In the genomic region with DNA sequence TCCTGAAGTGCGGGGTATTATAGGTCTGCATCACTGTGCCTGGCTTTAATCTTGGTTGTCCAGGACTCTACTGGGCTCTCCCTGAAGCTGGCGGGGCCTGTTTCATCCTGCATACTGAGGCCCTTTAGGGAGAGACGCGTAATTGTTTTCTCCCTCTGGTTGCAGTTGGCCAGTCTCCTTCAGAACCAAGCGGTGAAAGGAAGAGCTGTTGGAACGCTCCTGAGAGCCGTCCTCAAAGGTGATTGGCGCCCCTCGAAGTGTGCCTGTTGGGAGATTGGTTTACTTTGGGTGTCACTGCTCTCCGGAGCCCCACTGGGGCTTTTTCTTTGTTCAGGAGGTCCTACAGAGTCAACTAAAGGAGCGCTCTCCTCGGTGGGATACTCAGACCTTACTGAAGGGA, we compare ENCODE assay signal across 31 mouse cellular contexts. TPM values are rescaled to one million over a fixed set of nuclear protein-coding genes. Genes with fewer than 3 reads are reported as not detected.
"Had no signal": no experiment of that assay in that cellular context is flagged by ENCODE, and none has a peak within 500 bp of the region (broad histone marks: within the 10 kb centered on the region; RNA-seq: fewer than 3 reads in every experiment).

No protein-coding gene starts in this region.

- ATAC-seq: inflammation-experienced regulatory T-cells, adult 6 months; intestine, postnatal 0 days; liver, embryonic 12.5 days had no signal

- H3K9ac ChIP-seq: heart, embryonic 13.5 days; heart, embryonic 15.5 days; hindbrain, embryonic 13.5 days; hindbrain, embryonic 15.5 days; intestine, embryonic 15.5 days; limb, embryonic 13.5 days; limb, embryonic 15.5 days; liver, embryonic 12.5 days; liver, embryonic 14.5 days had no signal

- H3K4me2 ChIP-seq: heart, embryonic 11.5 days; heart, embryonic 13.5 days; heart, embryonic 15.5 days; hindbrain, embryonic 13.5 days; hindbrain, embryonic 15.5 days; intestine, embryonic 15.5 days; limb, embryonic 13.5 days; limb, embryonic 15.5 days; liver, embryonic 12.5 days had no signal

- H3K4me1 ChIP-seq: heart, embryonic 13.5 days; heart, embryonic 15.5 days; hindbrain, embryonic 13.5 days; hindbrain, embryonic 15.5 days; intestine, embryonic 15.5 days had no signal

- H3K36me3 ChIP-seq: heart, embryonic 15.5 days; hindbrain, embryonic 13.5 days; hindbrain, embryonic 15.5 days; intestine, embryonic 15.5 days; limb, embryonic 13.5 days; limb, embryonic 15.5 days had no signal

- DNase-seq: gastrocnemius, postnatal 14 days; gastrocnemius, postnatal 36 days; heart, adult 11 months; heart, adult 2 months; heart, postnatal 14 days; heart, postnatal 36 days; kidney, adult 18-20 months; kidney, adult 8-10 months; kidney, postnatal 10 days; kidney, postnatal 25 days; kidney, postnatal 4 days; left cerebral cortex, postnatal 4 days had no signal

- H3K4me3 ChIP-seq: heart, adult 2 months; heart, embryonic 13.5 days; heart, embryonic 15.5 days; hindbrain, embryonic 13.5 days; hindbrain, embryonic 15.5 days; intestine, embryonic 15.5 days; layer of hippocampus, adult 2 months; left cerebral cortex, adult 2 months; limb, embryonic 13.5 days; limb, embryonic 15.5 days; liver, embryonic 12.5 days had no signal

- H3K9me3 ChIP-seq: heart, embryonic 13.5 days; heart, embryonic 15.5 days; hindbrain, embryonic 13.5 days; hindbrain, embryonic 15.5 days; intestine, embryonic 15.5 days; limb, embryonic 13.5 days; limb, embryonic 15.5 days; liver, embryonic 12.5 days had no signal

- H3K27me3 ChIP-seq: heart, embryonic 13.5 days; heart, embryonic 15.5 days; hindbrain, embryonic 13.5 days; hindbrain, embryonic 15.5 days; intestine, embryonic 15.5 days; limb, embryonic 13.5 days; limb, embryonic 15.5 days; liver, embryonic 12.5 days had no signal

- H3K27ac ChIP-seq: heart, adult 2 months; heart, embryonic 13.5 days; heart, embryonic 15.5 days; hindbrain, embryonic 13.5 days; hindbrain, embryonic 15.5 days; intestine, embryonic 15.5 days; layer of hippocampus, adult 2 months; left cerebral cortex, adult 2 months; limb, embryonic 13.5 days; limb, embryonic 15.5 days; liver, embryonic 12.5 days; liver, embryonic 14.5 days had no signal

RNA-seq across cellular contexts. Expression of a gene that starts 7.2 kb away (rescaled TPM):
- total RNA-seq: gastrocnemius, adult 18-20 months; gastrocnemius, adult 8-10 months had no signal

RNA-seq across cellular contexts. Expression of a gene that starts 12.1 kb away (rescaled TPM):
- total RNA-seq: gastrocnemius, adult 18-20 months; gastrocnemius, adult 8-10 months; gastrocnemius, postnatal 14 days; gastrocnemius, postnatal 36 days; heart, adult 2 months; heart, postnatal 14 days; heart, postnatal 36 days; hematopoietic stem cell, adult 5-6 weeks; liver, adult 2 months had no signal
- polyA plus RNA-seq: heart, adult 2 months; heart, embryonic 13.5 days; heart, embryonic 15.5 days; heart, postnatal 0 days; inflammation-experienced regulatory T-cells, adult 6 months; liver, adult 2 months had no signal
